Mouse (Mus musculus): Measurements from ENCODE around the gene Zhx3. TPM values are rescaled to one million over a fixed set of nuclear protein-coding genes. Genes with fewer than 3 reads are reported as not detected.

The Zhx3 gene
- polyA plus RNA-seq, 1 experiment from 2014 or later = 5.9 TPM

GRCm38 (mm10) chr2:160741580-160741979, 131.2 kb downstream of the Zhx3 start:
- H3K4me3 ChIP-seq (ENCODE audit: low read length) = no peak overlapping the region
- 52% methylated on average over 3 of the region's 3 CpGs for WGBS
- no peaks in the 10 kb centered on the region for H3K27me3 ChIP-seq (replicated peaks; ENCODE audit: control insufficient read depth, insufficient read depth, low read length)
- no peak overlapping the region for H3K27ac ChIP-seq (ENCODE audit: low read length)
- no peak overlapping the region for H3K4me2 ChIP-seq (ENCODE audit: low read depth, low read length)
- ATAC-seq = 0 out of 2 replicates have a peak, but pooled peaks have one; percentile 7
- no peaks in the 10 kb centered on the region; the same call in 1 of the 2 replicates for H3K36me3 ChIP-seq (ENCODE audit: control insufficient read depth, insufficient read depth, low read length)
- H3K9ac ChIP-seq (ENCODE audit: low read depth, low read length) = no peak overlapping the region
- peaks cover 28% of the 10 kb centered on the region for H3K4me1 ChIP-seq (ENCODE audit: control insufficient read depth, insufficient read depth, low read length)
- no peaks in the 10 kb centered on the region for H3K9me3 ChIP-seq (ENCODE audit: control insufficient read depth, low read length)

GRCm38 (mm10) chr2:160740521-160741156, 132.2 kb downstream of the Zhx3 start:
- peaks cover 28% of the 10 kb centered on the region for H3K4me1 ChIP-seq (ENCODE audit: control insufficient read depth, insufficient read depth, low read length)
- H3K36me3 ChIP-seq (ENCODE audit: control insufficient read depth, insufficient read depth, low read length) = no peaks in the 10 kb centered on the region; the same call in 1 of the 2 replicates
- no peaks in the 10 kb centered on the region for H3K27me3 ChIP-seq (replicated peaks; ENCODE audit: control insufficient read depth, insufficient read depth, low read length)
- H3K4me3 ChIP-seq (ENCODE audit: low read length) = no peak overlapping the region
- no peak for ATAC-seq
- no peaks in the 10 kb centered on the region for H3K9me3 ChIP-seq (ENCODE audit: control insufficient read depth, low read length)
- H3K27ac ChIP-seq (ENCODE audit: low read length) = no peak overlapping the region
- H3K4me2 ChIP-seq (ENCODE audit: low read depth, low read length) = no peak overlapping the region
- no peak overlapping the region for H3K9ac ChIP-seq (ENCODE audit: low read depth, low read length)
- 73% methylated on average over 11 of the region's 11 CpGs for WGBS

- Histone ChIP-seq H3K27me3 (replicated peaks; ENCODE audit: control insufficient read depth, insufficient read depth, low read length) (no peaks in the 10 kb centered on the region), H3K9ac (ENCODE audit: low read depth, low read length) (no peak overlapping the region), H3K36me3 (ENCODE audit: control insufficient read depth, insufficient read depth, low read length) (no peaks in the 10 kb centered on the region; the same call in 1 of the 2 replicates), H3K9me3 (ENCODE audit: control insufficient read depth, low read length) (no peaks in the 10 kb centered on the region), H3K4me2 (ENCODE audit: low read depth, low read length) (no peak overlapping the region), H3K4me3 (ENCODE audit: low read length) (no peak overlapping the region), H3K4me1 (ENCODE audit: control insufficient read depth, insufficient read depth, low read length) (peaks cover 28% of the 10 kb centered on the region), H3K27ac (ENCODE audit: low read length) (peak overlapping the region; percentile 65)
- peak; percentile 58; the same call in 1 of the 2 replicates for ATAC-seq
- WGBS = 37% methylated on average over 2 of the region's 2 CpGs
Observed at GRCm38 (mm10) chr2:160739647-160740356, 133.0 kb downstream of the Zhx3 start.

- Histone ChIP-seq H3K36me3 (ENCODE audit: control insufficient read depth, insufficient read depth, low read length) (no peaks in the 10 kb centered on the region; the same call in 1 of the 2 replicates), H3K27ac (ENCODE audit: low read length) (no peak overlapping the region), H3K9ac (ENCODE audit: low read depth, low read length) (no peak overlapping the region), H3K4me2 (ENCODE audit: low read depth, low read length) (no peak overlapping the region), H3K4me3 (ENCODE audit: low read length) (no peak overlapping the region), H3K27me3 (replicated peaks; ENCODE audit: control insufficient read depth, insufficient read depth, low read length) (no peaks in the 10 kb centered on the region), H3K4me1 (ENCODE audit: control insufficient read depth, insufficient read depth, low read length) (peaks cover 39% of the 10 kb centered on the region), H3K9me3 (ENCODE audit: control insufficient read depth, low read length) (no peaks in the 10 kb centered on the region)
- ATAC-seq = peak; percentile 22; the same call in 1 of the 2 replicates
- 39% methylated on average over 5 of the region's 5 CpGs for WGBS
Observed at GRCm38 (mm10) chr2:160738354-160738753, 134.4 kb downstream of the Zhx3 start.

- H3K36me3 ChIP-seq (ENCODE audit: control insufficient read depth, insufficient read depth, low read length) = no peaks in the 10 kb centered on the region; the same call in 1 of the 2 replicates
- H3K4me3 ChIP-seq (ENCODE audit: low read length) = no peak overlapping the region
- no peaks in the 10 kb centered on the region for H3K27me3 ChIP-seq (replicated peaks; ENCODE audit: control insufficient read depth, insufficient read depth, low read length)
- H3K9me3 ChIP-seq (ENCODE audit: control insufficient read depth, low read length) = no peaks in the 10 kb centered on the region
- H3K4me2 ChIP-seq (ENCODE audit: low read depth, low read length) = no peak overlapping the region
- peaks cover 47% of the 10 kb centered on the region for H3K4me1 ChIP-seq (ENCODE audit: control insufficient read depth, insufficient read depth, low read length)
- H3K9ac ChIP-seq (ENCODE audit: low read depth, low read length) = no peak overlapping the region
- H3K27ac ChIP-seq (ENCODE audit: low read length) = no peak overlapping the region
- 83% methylated on average over 3 of the region's 3 CpGs for WGBS
- no peak for ATAC-seq
Observed at GRCm38 (mm10) chr2:160736466-160736865, 136.3 kb downstream of the Zhx3 start.

- no peaks in the 10 kb centered on the region; the same call in 1 of the 2 replicates for H3K36me3 ChIP-seq (ENCODE audit: control insufficient read depth, insufficient read depth, low read length)
- 88% methylated on average over 5 of the region's 5 CpGs for WGBS
Observed at GRCm38 (mm10) chr2:160735706-160736310, 137.0 kb downstream of the Zhx3 start.

GRCm38 (mm10) chr2:160734331-160734730, 138.5 kb downstream of the Zhx3 start:
- Histone ChIP-seq H3K27me3 (replicated peaks; ENCODE audit: control insufficient read depth, insufficient read depth, low read length) (no peaks in the 10 kb centered on the region), H3K9me3 (ENCODE audit: control insufficient read depth, low read length) (no peaks in the 10 kb centered on the region), H3K4me3 (ENCODE audit: low read length) (no peak overlapping the region), H3K36me3 (ENCODE audit: control insufficient read depth, insufficient read depth, low read length) (no peaks in the 10 kb centered on the region; the same call in 1 of the 2 replicates), H3K4me2 (ENCODE audit: low read depth, low read length) (no peak overlapping the region), H3K9ac (ENCODE audit: low read depth, low read length) (no peak overlapping the region), H3K27ac (ENCODE audit: low read length) (0 out of 2 replicates have a peak overlapping the region, but pooled peaks have one; percentile 11), H3K4me1 (ENCODE audit: control insufficient read depth, insufficient read depth, low read length) (peaks cover 43% of the 10 kb centered on the region)
- ATAC-seq = no peak
- 84% methylated on average over 3 of the region's 3 CpGs for WGBS

More at GRCm38 (mm10) chr2:160735706-160736310, 137.0 kb downstream of the Zhx3 start:
- Histone ChIP-seq H3K9ac (ENCODE audit: low read depth, low read length) (no peak overlapping the region), H3K4me2 (ENCODE audit: low read depth, low read length) (no peak overlapping the region), H3K4me3 (ENCODE audit: low read length) (no peak overlapping the region), H3K9me3 (ENCODE audit: control insufficient read depth, low read length) (no peaks in the 10 kb centered on the region), H3K27me3 (replicated peaks; ENCODE audit: control insufficient read depth, insufficient read depth, low read length) (no peaks in the 10 kb centered on the region), H3K4me1 (ENCODE audit: control insufficient read depth, insufficient read depth, low read length) (peaks cover 48% of the 10 kb centered on the region), H3K27ac (ENCODE audit: low read length) (no peak overlapping the region)
- ATAC-seq = no peak

- Histone ChIP-seq H3K27me3 (replicated peaks; ENCODE audit: control insufficient read depth, insufficient read depth, low read length) (no peaks in the 10 kb centered on the region), H3K36me3 (ENCODE audit: control insufficient read depth, insufficient read depth, low read length) (no peaks in the 10 kb centered on the region; the same call in 1 of the 2 replicates), H3K9ac (ENCODE audit: low read depth, low read length) (peak overlapping the region; percentile 95), H3K27ac (ENCODE audit: low read length) (no peak overlapping the region), H3K4me2 (ENCODE audit: low read depth, low read length) (peak overlapping the region; percentile 78), H3K9me3 (ENCODE audit: control insufficient read depth, low read length) (no peaks in the 10 kb centered on the region), H3K4me3 (ENCODE audit: low read length) (peak overlapping the region; percentile 85), H3K4me1 (ENCODE audit: control insufficient read depth, insufficient read depth, low read length) (peaks cover 35% of the 10 kb centered on the region)
- 23% methylated on average over 7 of the region's 7 CpGs for WGBS
- no peak for ATAC-seq
Observed at GRCm38 (mm10) chr2:160733131-160733531, 139.7 kb downstream of the Zhx3 start.

- Histone ChIP-seq H3K4me2 (ENCODE audit: low read depth, low read length) (peak overlapping the region; percentile 78), H3K27me3 (replicated peaks; ENCODE audit: control insufficient read depth, insufficient read depth, low read length) (no peaks in the 10 kb centered on the region), H3K9ac (ENCODE audit: low read depth, low read length) (peak overlapping the region; percentile 95), H3K4me1 (ENCODE audit: control insufficient read depth, insufficient read depth, low read length) (peaks cover 30% of the 10 kb centered on the region), H3K4me3 (ENCODE audit: low read length) (peak overlapping the region; percentile 85), H3K36me3 (ENCODE audit: control insufficient read depth, insufficient read depth, low read length) (no peaks in the 10 kb centered on the region; the same call in 1 of the 2 replicates), H3K9me3 (ENCODE audit: control insufficient read depth, low read length) (no peaks in the 10 kb centered on the region), H3K27ac (ENCODE audit: low read length) (no peak overlapping the region)
- WGBS = 22% methylated on average over 9 of the region's 9 CpGs
- no peak for ATAC-seq
Observed at GRCm38 (mm10) chr2:160732420-160732995, 140.3 kb downstream of the Zhx3 start.

Data from intestine, embryonic 16.5 days (tissue).